ENCODE assay signal across 15 mouse cellular contexts in the genomic region with DNA sequence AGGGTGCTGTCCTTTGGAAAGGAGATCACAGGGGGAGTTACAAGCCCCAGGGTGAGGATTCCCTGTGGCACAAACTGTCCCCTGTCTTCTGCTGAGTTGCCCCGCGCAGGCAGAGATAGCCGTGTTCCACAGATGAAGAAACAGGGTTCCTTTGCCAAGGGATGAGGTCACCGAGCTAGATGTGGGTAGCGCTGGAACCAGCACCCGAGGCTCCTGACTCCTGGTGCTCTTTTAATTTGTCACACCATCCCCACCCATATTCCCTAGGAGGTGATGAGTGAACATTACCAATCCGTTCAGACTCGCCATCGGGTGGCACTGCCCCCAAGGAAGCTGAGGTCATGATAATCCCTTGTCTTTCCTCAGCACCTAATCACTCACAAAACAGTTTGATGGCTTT. TPM values are rescaled to one million over a fixed set of nuclear protein-coding genes. Genes with fewer than 3 reads are reported as not detected.
DNase-seq lines count a peak whose midpoint lies in the region; ATAC-seq and TF ChIP-seq lines count a peak whose summit lies in the region.
"Had no signal": no experiment of that assay in that cellular context is flagged by ENCODE, and none has a peak within 500 bp of the region (broad histone marks: within the 10 kb centered on the region; RNA-seq: fewer than 3 reads in every experiment).

No protein-coding gene starts in this region.

- TF ChIP-seq CTCF in forebrain, postnatal 0 days (IDR thresholded peaks at IDR 0.05; ENCODE audit: low read depth), result 0 out of 2 replicates have a peak, but pooled peaks have one; percentile 5
- peak; percentile 19; the same call in 1 of the 2 replicates for TF ChIP-seq CTCF in kidney, postnatal 0 days (IDR thresholded peaks at IDR 0.05; ENCODE audit: low read depth)
- TF ChIP-seq CTCF in MEL (IDR thresholded peaks at IDR 0.05 in 2 of 3, conservative IDR thresholded peaks at IDR 0.05 in 1 of 3; ENCODE audit: control insufficient read depth in 1 of 3, insufficient read depth in 1 of 3, low read depth in 2 of 3, low read length in 3 of 3, poor library complexity in 1 of 3, severe bottlenecking in 1 of 3), result peak in 2 of 3 experiments; percentile 43 to 47; a peak in 4 of 6 replicates

- peak; percentile 53 for TF ChIP-seq RAD21 in MEL (IDR thresholded peaks at IDR 0.05; ENCODE audit: low read depth, low read length)

- no peak for DNase-seq in forebrain, postnatal 0 days
- no peak for DNase-seq in forebrain, embryonic 14.5 days (ENCODE audit: low spot score)
- DNase-seq in kidney, postnatal 0 days (ENCODE audit: low spot score), result no peak
- DNase-seq in kidney, adult 11 months, result no peak
- DNase-seq in MEL (ENCODE audit: low read depth, low spot score), result no peak
- DNase-seq in left cerebral cortex, postnatal 10 days (ENCODE audit: extremely low spot score in 1 of 2, low spot score in 2 of 2), result no peak
- no peak for DNase-seq in lung, postnatal 36 days
- DNase-seq: cerebellum, adult 9-11 months; kidney, postnatal 36 days; thymus, postnatal 14 days had no signal

- 84% methylated on average over 9 of the region's 9 CpGs for WGBS in forebrain, postnatal 0 days
- WGBS in forebrain, embryonic 14.5 days, result 87% methylated on average over 9 of the region's 9 CpGs
- 78% methylated on average over 9 of the region's 9 CpGs for WGBS in kidney, postnatal 0 days

- no peak overlapping the region for H3K9ac ChIP-seq in forebrain, postnatal 0 days
- H3K9ac ChIP-seq in forebrain, embryonic 14.5 days (ENCODE audit: low read length), result no peak overlapping the region
- H3K9ac ChIP-seq in kidney, postnatal 0 days (ENCODE audit: low read depth, low read length), result no peak overlapping the region
- H3K9ac ChIP-seq in MEL (ENCODE audit: control insufficient read depth, low read depth, low read length, poor library complexity, severe bottlenecking), result no peak overlapping the region
- H3K9ac ChIP-seq: embryonic facial prominence, embryonic 13.5 days; forebrain, embryonic 13.5 days had no signal

- no peaks in the 10 kb centered on the region for H3K9me3 ChIP-seq in forebrain, postnatal 0 days (ENCODE audit: low read length)
- no peaks in the 10 kb centered on the region for H3K9me3 ChIP-seq in forebrain, embryonic 14.5 days (replicated peaks; ENCODE audit: control insufficient read depth, low read length)
- no peaks in the 10 kb centered on the region for H3K9me3 ChIP-seq in kidney, postnatal 0 days (replicated peaks; ENCODE audit: low read length)
- no peaks in the 10 kb centered on the region for H3K9me3 ChIP-seq in MEL (replicated peaks; ENCODE audit: insufficient read depth, low read length)
- H3K9me3 ChIP-seq: embryonic facial prominence, embryonic 13.5 days; forebrain, embryonic 13.5 days; midbrain, embryonic 10.5 days had no signal

- intact Hi-C loops in left cerebral cortex, postnatal 10 days (cut with DNase I), result no loop called here

- no peak for ATAC-seq in forebrain, postnatal 0 days
- ATAC-seq in forebrain, embryonic 14.5 days, result no peak
- ATAC-seq in kidney, postnatal 0 days (replicated peaks; ENCODE audit: low FRiP score, low read depth), result no peak
- ATAC-seq in megakaryocyte progenitor cell, adult 5-6 weeks (replicated peaks; ENCODE audit: poor library complexity), result 0 out of 2 replicates have a peak, but pooled peaks have one; percentile 10
- ATAC-seq: forebrain, embryonic 13.5 days; Patski had no signal

- no peaks in the 10 kb centered on the region for H3K4me1 ChIP-seq in forebrain, postnatal 0 days (ENCODE audit: insufficient read depth)
- no peaks in the 10 kb centered on the region for H3K4me1 ChIP-seq in forebrain, embryonic 14.5 days (ENCODE audit: control insufficient read depth, insufficient read depth, low read length)
- 0 out of 2 replicates have a peak, but pooled peaks cover 3% of the 10 kb centered on the region for H3K4me1 ChIP-seq in kidney, postnatal 0 days (replicated peaks; ENCODE audit: insufficient read depth, low read length)
- H3K4me1 ChIP-seq in MEL (ENCODE audit: control insufficient read depth in 1 of 2, insufficient read depth in 2 of 2, low read length in 2 of 2), result peaks cover 0 to 6% of the 10 kb centered on the region in 2 experiments; a peak in 1 of 4 replicates

- no peak overlapping the region for H3K27ac ChIP-seq in forebrain, postnatal 0 days (ENCODE audit: low read depth, low read length)
- H3K27ac ChIP-seq in forebrain, embryonic 14.5 days (ENCODE audit: low read depth, low read length), result no peak overlapping the region
- H3K27ac ChIP-seq in kidney, postnatal 0 days, result no peak overlapping the region
- no peak overlapping the region for H3K27ac ChIP-seq in MEL (ENCODE audit: control insufficient read depth, low read depth, low read length)
- H3K27ac ChIP-seq: embryonic facial prominence, embryonic 13.5 days; forebrain, embryonic 13.5 days; midbrain, embryonic 10.5 days had no signal

- peaks cover 2% of the 10 kb centered on the region; the same call in 1 of the 2 replicates for H3K27me3 ChIP-seq in forebrain, postnatal 0 days (ENCODE audit: insufficient read depth, low read length)
- H3K27me3 ChIP-seq in forebrain, embryonic 14.5 days (replicated peaks; ENCODE audit: control insufficient read depth, insufficient read depth, low read length), result no peaks in the 10 kb centered on the region
- H3K27me3 ChIP-seq in kidney, postnatal 0 days (ENCODE audit: insufficient read depth, low read length), result no peaks in the 10 kb centered on the region
- no peaks in the 10 kb centered on the region for H3K27me3 ChIP-seq in MEL (ENCODE audit: control insufficient read depth in 1 of 2, insufficient read depth in 2 of 2, low read length in 2 of 2)
- H3K27me3 ChIP-seq: Patski had no signal

- TF ChIP-seq POLR2A in MEL (IDR thresholded peaks at IDR 0.05; ENCODE audit: control insufficient read depth in 1 of 2, insufficient read depth in 1 of 2, low read depth in 1 of 2, low read length in 2 of 2, poor library complexity in 1 of 2), result no peak

- H3K36me3 ChIP-seq in forebrain, postnatal 0 days (ENCODE audit: insufficient read depth), result no peaks in the 10 kb centered on the region
- H3K36me3 ChIP-seq in forebrain, embryonic 14.5 days (ENCODE audit: control insufficient read depth, insufficient read depth, low read length), result no peaks in the 10 kb centered on the region
- H3K36me3 ChIP-seq in kidney, postnatal 0 days (ENCODE audit: insufficient read depth, low read length), result no peaks in the 10 kb centered on the region
- H3K36me3 ChIP-seq in MEL (ENCODE audit: control insufficient read depth in 1 of 2, insufficient read depth in 2 of 2, low read length in 2 of 2), result peaks cover 0 to 4% of the 10 kb centered on the region in 2 experiments; a peak in 2 of 4 replicates
- H3K36me3 ChIP-seq: embryonic facial prominence, embryonic 13.5 days; midbrain, embryonic 10.5 days had no signal

- TF ChIP-seq EP300 in MEL (IDR thresholded peaks at IDR 0.05; ENCODE audit: low read depth in 1 of 2, low read length in 2 of 2), result no peak

- no peaks in the 10 kb centered on the region; the same call in none of the 2 replicates for H3K79me2 ChIP-seq in MEL (ENCODE audit: control insufficient read depth, insufficient read depth, low read length, poor library complexity)

- no peak overlapping the region for H3K4me3 ChIP-seq in forebrain, postnatal 0 days (ENCODE audit: low read depth, low read length)
- H3K4me3 ChIP-seq in forebrain, embryonic 14.5 days (ENCODE audit: low read depth, low read length), result no peak overlapping the region
- no peak overlapping the region for H3K4me3 ChIP-seq in kidney, postnatal 0 days (replicated peaks; ENCODE audit: low read depth, low read length)
- no peak overlapping the region for H3K4me3 ChIP-seq in MEL (ENCODE audit: control insufficient read depth in 1 of 2, insufficient read depth in 1 of 2, low read depth in 2 of 2, low read length in 2 of 2)
- H3K4me3 ChIP-seq: embryonic facial prominence, embryonic 13.5 days; forebrain, embryonic 13.5 days; midbrain, embryonic 10.5 days had no signal

- H3K4me2 ChIP-seq in forebrain, postnatal 0 days (ENCODE audit: low read depth), result no peak overlapping the region
- no peak overlapping the region for H3K4me2 ChIP-seq in forebrain, embryonic 14.5 days (ENCODE audit: low read length)
- H3K4me2 ChIP-seq in kidney, postnatal 0 days (ENCODE audit: low read length), result no peak overlapping the region
- H3K4me2 ChIP-seq: embryonic facial prominence, embryonic 13.5 days; forebrain, embryonic 13.5 days had no signal

RNA-seq across cellular contexts. Expression of a gene that starts 5.0 kb away (rescaled TPM):
- 1.9 and 3.4 TPM in 2 replicates for total RNA-seq in forebrain, postnatal 0 days (2014; rRNA removed)
- polyA plus RNA-seq in forebrain, postnatal 0 days (2015; fragmentation: Nextera tagmentation; extraction: Ambion mirVana), result 1.5 and 1.8 TPM in 2 replicates
- polyA plus RNA-seq in forebrain, embryonic 14.5 days (2014; fragmentation: Nextera tagmentation; extraction: Ambion mirVana), result 2.2 and 2.3 TPM in 2 replicates
- polyA plus RNA-seq in kidney, postnatal 0 days (2015; fragmentation: Nextera tagmentation; extraction: Ambion mirVana), result 8.4 and 8.6 TPM in 2 replicates
- total RNA-seq in MEL (2012; rRNA removed), result 5.8 and 6.7 TPM in 2 replicates
- 1 to 10 TPM in 1 of 2 experiments, not detected in 1; 8.3 TPM for polyA plus RNA-seq in MEL (2012; ENCODE audit: insufficient read depth in 1 of 2, insufficient read length in 2 of 2, low read depth in 1 of 2, low replicate concordance in 2 of 2, missing spikeins in 1 of 2)
- 0.84 and 0.90 TPM in 2 replicates for total RNA-seq in megakaryocyte progenitor cell, adult 5-6 weeks (2015)
- total RNA-seq in megakaryocyte progenitor cell, adult 5-6 weeks (2017), result 0.83 and 2.5 TPM in 2 replicates
- total RNA-seq in left cerebral cortex, postnatal 10 days (2021), result 1 to 10 TPM; 2.1 to 3.2 TPM

RNA-seq across cellular contexts. Expression of a gene that starts 36.6 kb away (rescaled TPM):
- total RNA-seq in forebrain, postnatal 0 days (2014; rRNA removed), result 33.0 and 46.2 TPM in 2 replicates
- polyA plus RNA-seq in forebrain, postnatal 0 days (2015; fragmentation: Nextera tagmentation; extraction: Ambion mirVana), result 60.7 and 67.7 TPM in 2 replicates
- 79.8 and 81.2 TPM in 2 replicates for polyA plus RNA-seq in forebrain, embryonic 14.5 days (2014; fragmentation: Nextera tagmentation; extraction: Ambion mirVana)
- 173 and 186 TPM in 2 replicates for polyA plus RNA-seq in kidney, postnatal 0 days (2015; fragmentation: Nextera tagmentation; extraction: Ambion mirVana)
- 103 and 121 TPM in 2 replicates for total RNA-seq in MEL (2012; rRNA removed)
- polyA plus RNA-seq in MEL (2012; ENCODE audit: insufficient read depth in 1 of 2, insufficient read length in 2 of 2, low read depth in 1 of 2, low replicate concordance in 2 of 2, missing spikeins in 1 of 2), result 10 to 100 TPM in 1 of 2 experiments, not detected in 1; 88.1 TPM
- 306 and 323 TPM in 2 replicates for total RNA-seq in megakaryocyte progenitor cell, adult 5-6 weeks (2015)
- total RNA-seq in megakaryocyte progenitor cell, adult 5-6 weeks (2017), result 166 and 204 TPM in 2 replicates
- 10 to 100 TPM; 25.9 to 26.0 TPM for total RNA-seq in left cerebral cortex, postnatal 10 days (2021)

RNA-seq across cellular contexts. Expression of a gene that starts 36.6 kb away (rescaled TPM):
- 59.8 and 66.9 TPM in 2 replicates for total RNA-seq in forebrain, postnatal 0 days (2014; rRNA removed)
- polyA plus RNA-seq in forebrain, postnatal 0 days (2015; fragmentation: Nextera tagmentation; extraction: Ambion mirVana), result 42.8 and 51.5 TPM in 2 replicates
- polyA plus RNA-seq in forebrain, embryonic 14.5 days (2014; fragmentation: Nextera tagmentation; extraction: Ambion mirVana), result 111 and 120 TPM in 2 replicates
- polyA plus RNA-seq in kidney, postnatal 0 days (2015; fragmentation: Nextera tagmentation; extraction: Ambion mirVana), result 131 and 141 TPM in 2 replicates
- 83.9 and 88.2 TPM in 2 replicates for total RNA-seq in MEL (2012; rRNA removed)
- polyA plus RNA-seq in MEL (2012; ENCODE audit: insufficient read depth in 1 of 2, insufficient read length in 2 of 2, low read depth in 1 of 2, low replicate concordance in 2 of 2, missing spikeins in 1 of 2), result 100 to 1,000 TPM; 113 to 189 TPM
- 54.4 and 54.8 TPM in 2 replicates for total RNA-seq in megakaryocyte progenitor cell, adult 5-6 weeks (2015)
- 104 and 107 TPM in 2 replicates for total RNA-seq in megakaryocyte progenitor cell, adult 5-6 weeks (2017)
- 10 to 100 TPM; 43.6 to 44.9 TPM for total RNA-seq in left cerebral cortex, postnatal 10 days (2021)
